Mouse (Mus musculus) cerebellum, postnatal 36 days (tissue): ENCODE results near the gene Lhpp.
A peak's percentile ranks its signal among the peaks of the same experiment; 100 is the strongest.

ENCODE experiments used
- DNase-seq, 2 experiments: peaks; one replicate each; pipeline ENCODE4 v3.0.0; 2021 to 2022; ENCODE audit warnings: mixed read lengths in 2 of 2

The Lhpp gene

GRCm38 (mm10) chr7:132599071-132599975 is 11.1 kb upstream of the Lhpp start, which contains the start of gene Nkx1-2:
Gene Nkx1-2 (minus strand): TSS chr7:132599637.
- DNase-seq, result no peak

DNA sequence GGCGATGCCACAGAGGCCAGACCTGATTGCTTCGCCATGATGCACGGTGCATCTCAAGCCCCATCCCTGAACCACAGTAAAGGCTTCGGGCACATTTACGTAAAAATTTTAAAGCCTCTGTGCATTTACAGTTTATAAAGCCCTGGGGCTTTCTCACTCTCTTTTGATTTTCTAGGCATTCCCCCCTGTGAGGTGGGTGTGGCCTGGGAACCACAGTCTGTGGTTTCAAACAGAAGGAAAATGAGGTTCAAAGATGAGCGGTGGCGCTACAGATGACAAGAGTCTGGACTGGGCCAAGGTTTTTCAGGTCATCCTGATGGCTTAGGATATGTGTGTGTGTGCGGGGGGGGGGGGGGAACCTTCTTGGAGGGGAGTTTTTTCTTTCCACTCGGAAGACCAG is 10.4 kb upstream of the Lhpp start:
- DNase-seq, result no peak

- DNase-seq, result no peak
Measured at GRCm38 (mm10) chr7:132600926-132601325, 9.5 kb upstream of the Lhpp start.

- DNase-seq, result no peak
Measured at GRCm38 (mm10) chr7:132604720-132605119, 5.7 kb upstream of the Lhpp start.

- no peak for DNase-seq
Measured at GRCm38 (mm10) chr7:132605689-132606088, 4.7 kb upstream of the Lhpp start.

- DNase-seq, result peak in 1 of 2 experiments; percentile 10
Measured at GRCm38 (mm10) chr7:132608316-132609020, 2.0 kb upstream of the Lhpp start.

GRCm38 (mm10) chr7:132611530-132611929 is 1.1 kb downstream of the Lhpp start:
- no peak for DNase-seq

DNA sequence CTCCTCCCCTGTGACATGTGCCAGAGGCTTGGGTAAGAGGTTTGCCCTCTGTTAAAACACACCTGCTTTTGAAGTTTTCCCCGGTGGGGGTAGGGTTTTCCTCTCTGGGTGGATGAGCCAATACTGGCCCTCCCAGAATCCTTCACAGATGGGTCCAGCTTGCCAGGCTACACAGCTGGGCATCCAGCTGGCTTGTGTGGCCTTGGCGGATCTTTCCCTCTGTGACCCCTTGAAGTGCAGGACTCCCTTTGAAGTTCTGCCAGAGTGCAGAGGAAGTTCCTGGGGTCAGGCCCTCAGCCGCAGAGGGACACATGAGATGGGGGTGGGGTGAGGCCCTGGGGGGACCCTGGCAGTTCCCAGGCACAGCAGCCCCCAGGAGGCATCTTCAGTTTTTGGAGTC is 4.9 kb downstream of the Lhpp start:
- no peak for DNase-seq

DNA sequence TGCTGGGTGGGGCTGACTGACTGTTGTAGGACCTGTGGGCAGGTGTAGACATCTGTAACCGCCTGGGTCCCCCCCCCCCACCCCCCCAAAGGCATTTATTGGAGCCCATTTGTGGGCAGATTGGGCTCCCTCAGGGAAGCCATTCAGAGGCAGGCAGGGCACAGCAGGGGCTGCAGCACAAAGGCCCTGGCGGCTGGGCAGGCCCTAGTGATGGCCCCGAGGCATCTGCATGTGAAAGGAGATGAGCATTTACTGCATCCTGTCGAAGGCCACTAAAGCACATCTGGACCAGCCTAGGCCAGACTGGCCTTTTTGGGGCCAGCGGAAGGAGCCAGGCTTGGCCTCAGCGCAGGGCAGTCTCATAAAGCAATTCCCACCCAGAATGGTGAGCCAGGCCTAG is 6.0 kb downstream of the Lhpp start:
- no peak for DNase-seq

GRCm38 (mm10) chr7:132617021-132617564 is 6.7 kb downstream of the Lhpp start:
- DNase-seq, result no peak

DNA sequence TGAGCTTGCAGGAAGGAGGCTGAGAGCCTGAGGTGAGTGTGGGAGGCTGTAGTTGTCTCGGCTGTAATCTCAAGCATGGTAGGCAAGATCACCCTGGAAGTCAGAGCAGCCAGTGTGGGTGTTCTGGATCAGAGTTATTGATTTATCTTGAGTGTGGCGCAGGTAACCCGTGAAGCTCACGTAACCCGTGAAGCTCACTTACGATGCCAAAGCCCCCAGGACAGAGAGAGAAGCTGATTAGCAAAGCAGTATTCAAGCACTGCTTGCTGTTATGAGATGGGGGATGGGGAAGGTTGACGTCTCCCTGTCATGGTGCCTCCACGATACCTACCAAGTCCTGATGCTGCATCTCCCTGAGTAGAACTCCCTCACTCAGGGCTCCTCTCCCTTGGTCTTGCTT is 9.1 kb downstream of the Lhpp start:
- DNase-seq, result no peak

- no peak for DNase-seq
Measured at GRCm38 (mm10) chr7:132619975-132620918, 9.8 kb downstream of the Lhpp start.

DNA sequence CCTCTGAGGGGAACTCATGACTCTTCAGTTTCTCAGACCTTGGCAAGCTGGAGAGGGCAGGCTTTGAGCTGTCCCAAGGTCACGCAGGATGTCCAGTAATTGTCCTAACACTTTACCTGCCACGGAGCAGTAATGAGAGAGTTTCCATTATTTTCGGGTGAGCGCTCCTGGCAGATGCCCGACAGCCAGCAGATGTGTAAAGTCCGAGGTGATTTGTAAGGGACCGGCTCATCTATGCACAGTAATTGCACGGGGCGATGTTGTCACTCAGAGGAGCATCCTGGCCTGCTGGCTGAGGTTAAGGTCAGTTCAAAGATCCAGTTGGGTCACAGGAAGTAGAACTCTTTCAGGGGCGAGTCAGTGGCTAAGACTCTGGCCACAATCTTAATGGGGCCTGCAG is 13.7 kb downstream of the Lhpp start:
- no peak for DNase-seq

- no peak for DNase-seq
Measured at GRCm38 (mm10) chr7:132626174-132626573, 15.7 kb downstream of the Lhpp start.

- DNase-seq, result no peak
Measured at GRCm38 (mm10) chr7:132627448-132627847, 17.0 kb downstream of the Lhpp start.

DNA sequence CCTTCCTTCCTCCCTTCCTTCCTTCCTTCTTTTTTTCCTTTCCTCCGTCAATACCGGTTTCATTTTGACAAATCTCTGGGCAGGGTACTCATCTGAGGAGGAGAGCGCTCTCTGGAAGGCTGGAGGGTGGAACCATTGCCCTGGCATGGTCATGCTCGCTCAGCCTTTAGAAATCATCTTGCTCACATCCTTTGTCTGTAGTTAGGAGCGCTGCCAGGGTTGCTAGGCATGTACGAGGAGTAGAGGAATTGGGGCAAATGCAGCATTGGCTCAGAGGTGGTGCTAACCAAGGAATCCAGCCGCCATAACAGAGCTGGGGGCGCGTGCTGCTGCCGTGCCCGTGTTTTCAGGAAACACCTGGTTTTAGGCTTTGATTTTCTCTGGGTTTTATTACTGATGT is 20.9 kb downstream of the Lhpp start:
- no peak for DNase-seq

DNA sequence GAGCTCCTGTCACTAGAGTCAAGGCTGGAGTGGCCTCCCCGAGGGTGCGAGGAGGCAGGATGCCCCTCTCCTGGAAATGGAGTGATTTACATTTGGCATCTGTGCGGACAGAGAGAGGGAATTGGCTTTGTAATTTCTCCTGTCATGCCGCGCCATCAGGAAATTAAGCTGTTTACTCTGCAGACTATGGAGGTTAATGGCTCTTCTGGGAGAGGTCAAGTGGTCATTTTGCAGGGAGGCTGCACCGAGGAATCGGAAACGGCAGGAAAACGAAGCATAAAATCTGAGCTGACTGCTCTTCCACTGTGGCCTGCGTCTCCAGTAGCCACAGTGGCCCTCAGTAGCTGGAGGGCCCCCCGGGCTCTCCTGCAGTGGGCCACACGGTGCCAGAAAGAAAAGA is 26.9 kb downstream of the Lhpp start:
- DNase-seq, result no peak

DNA sequence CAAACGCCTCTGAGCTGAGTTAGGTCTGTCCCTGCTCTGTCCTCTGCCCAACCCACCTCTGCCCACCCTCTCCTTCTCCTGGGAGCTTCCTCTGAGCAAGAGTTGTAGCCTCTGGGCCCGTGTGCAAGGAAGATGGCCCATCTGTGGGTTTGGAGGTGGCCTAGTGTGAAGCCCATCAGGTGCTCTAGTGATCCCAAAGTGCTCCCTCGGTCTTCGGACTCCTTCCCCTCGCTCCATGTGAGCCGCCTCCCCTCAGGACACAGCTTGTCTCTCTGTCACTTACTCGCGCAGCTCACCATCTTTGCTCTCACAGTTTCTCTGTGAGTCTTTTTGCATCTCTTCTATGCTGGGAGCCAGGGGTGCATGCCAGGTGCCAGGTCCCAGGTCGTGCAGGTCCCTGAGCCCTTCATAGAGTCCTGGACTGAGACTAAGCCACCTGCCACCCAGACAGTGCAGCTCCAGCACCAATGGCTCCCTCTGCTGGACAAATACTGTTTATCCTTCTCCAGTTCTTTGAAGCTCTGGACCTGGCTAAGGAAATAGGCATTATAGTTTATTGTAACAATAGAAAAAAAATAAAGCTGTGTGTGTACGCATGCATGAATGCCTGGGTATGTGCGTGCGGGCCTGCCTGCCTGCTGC is 28.1 kb downstream of the Lhpp start:
- DNase-seq, result peak; percentile 39 to 49

DNA sequence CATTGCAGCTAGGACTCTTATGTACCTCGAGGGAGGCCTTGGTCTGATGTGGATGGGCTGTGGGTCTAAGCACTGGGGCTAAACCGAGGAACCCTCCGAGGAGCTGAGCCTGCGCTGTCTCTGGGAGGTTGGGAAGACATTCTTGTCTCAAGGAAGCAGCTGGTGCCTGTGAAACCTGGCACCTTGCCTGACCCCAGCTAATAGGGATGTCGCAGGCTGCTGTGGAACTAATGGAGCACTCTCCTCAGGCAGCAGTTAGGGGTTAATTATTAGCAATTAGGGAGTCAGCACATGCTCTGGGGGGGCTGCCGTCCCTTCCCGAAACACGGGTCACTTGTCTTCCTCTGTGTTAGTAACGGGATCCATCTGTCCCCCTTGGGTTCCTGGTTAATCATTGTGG is 30.5 kb downstream of the Lhpp start:
- no peak for DNase-seq

- no peak for DNase-seq
Measured at GRCm38 (mm10) chr7:132641606-132642005, 31.2 kb downstream of the Lhpp start.

DNA sequence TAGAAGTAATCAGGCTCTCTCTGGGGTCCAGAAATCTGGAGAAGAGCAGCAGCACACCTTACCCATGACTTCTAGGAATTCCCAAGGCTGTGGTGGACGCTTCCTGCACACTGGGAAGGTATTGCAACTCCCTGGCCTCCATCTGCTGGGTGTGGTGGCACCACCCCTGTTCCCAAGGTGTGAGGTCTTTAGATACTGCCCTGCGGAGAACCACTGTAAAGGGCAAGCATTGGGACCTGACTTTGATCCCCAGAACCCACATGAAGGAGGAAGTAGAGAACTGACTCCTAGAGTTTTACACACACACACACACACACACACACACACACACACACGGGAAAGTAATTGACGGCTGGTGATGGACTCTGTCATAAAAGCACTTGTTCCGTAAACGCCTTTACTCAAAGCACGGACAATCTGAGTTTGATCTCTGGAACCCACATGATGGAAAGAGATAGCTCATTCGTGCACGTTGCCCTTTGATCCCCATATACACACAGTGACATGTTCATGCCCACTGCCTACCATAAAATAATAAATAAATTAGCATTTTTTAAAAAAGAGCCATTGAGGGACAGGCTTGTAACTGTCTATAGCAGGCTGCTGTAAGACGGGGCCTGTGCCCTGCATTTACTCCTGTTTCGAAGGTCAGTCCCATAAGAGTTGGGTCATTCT is 34.3 kb downstream of the Lhpp start:
- no peak for DNase-seq

DNA sequence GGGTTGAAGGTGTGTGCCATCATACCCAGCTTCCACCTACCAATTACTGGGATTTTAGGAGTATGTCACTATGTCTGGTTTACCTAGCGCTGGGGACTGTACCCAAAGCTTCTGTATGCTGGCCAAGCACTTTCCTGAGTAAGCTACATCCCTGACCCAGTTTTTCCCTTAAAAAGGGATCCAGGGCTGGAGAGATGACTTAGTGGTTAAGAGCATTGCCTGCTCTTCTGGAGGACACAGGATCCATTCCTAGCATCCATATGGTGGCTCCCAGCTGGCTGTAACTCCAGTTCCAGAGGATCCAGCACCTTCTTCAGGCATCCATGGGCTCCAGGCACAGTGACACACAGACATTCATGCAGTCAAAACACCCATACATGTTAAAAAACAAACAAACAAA is 36.1 kb downstream of the Lhpp start:
- DNase-seq, result no peak
